Mouse (Mus musculus): ENCODE measurements around the gene Nfib. TPM values are rescaled to one million over a fixed set of nuclear protein-coding genes. Genes with fewer than 3 reads are reported as not detected.

Gene Nfib
- polyA plus RNA-seq, 1 experiment from 2014 or later = 164 TPM

DNA sequence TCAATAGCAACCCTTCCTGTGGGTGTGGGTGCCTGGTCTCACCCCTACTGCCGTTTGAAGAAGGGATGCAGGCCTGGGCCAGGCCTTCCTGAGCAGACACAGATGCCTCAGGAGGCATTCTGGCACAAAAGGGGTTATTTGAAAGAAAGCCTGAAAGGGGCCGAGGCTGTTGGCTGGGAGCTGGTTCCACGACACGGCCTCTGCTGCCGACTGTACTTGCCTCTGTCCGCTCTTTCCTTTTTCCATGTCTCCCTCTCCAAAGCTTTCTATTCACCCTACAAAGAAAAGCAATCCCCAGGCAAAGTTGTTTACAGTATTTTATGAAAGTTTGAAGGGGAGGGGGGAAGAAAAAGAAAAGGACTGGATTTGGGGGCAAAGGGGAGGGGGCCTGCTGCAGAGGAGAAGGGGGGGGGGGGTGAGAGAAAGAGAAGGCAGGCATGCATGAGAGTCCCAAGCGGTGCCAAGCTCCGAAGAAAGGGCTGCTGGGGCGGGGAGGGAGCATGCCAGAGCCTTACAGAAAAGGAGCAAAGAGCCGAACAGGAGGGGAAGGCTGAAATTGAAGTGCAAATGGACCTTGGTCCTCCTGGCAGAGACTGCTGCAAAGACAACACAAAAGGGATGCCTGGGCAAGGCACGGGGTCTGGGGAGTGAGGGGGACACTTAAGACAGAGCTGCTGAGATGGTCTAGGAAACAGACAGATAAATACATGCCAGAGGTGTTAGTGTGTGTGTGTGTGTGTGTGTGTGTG, 172.9 kb downstream of the Nfib start:
- Histone ChIP-seq H3K9ac (ENCODE audit: low read length) (peak overlapping the region; percentile 58), H3K36me3 (ENCODE audit: control insufficient read depth, insufficient read depth, low read length) (no peaks in the 10 kb centered on the region), H3K27me3 (replicated peaks; ENCODE audit: control insufficient read depth, insufficient read depth, low read length) (0 out of 2 replicates have a peak, but pooled peaks cover 13% of the 10 kb centered on the region), H3K9me3 (replicated peaks; ENCODE audit: control insufficient read depth, low read length) (no peaks in the 10 kb centered on the region), H3K27ac (ENCODE audit: low read depth, low read length) (peak overlapping the region; percentile 96), H3K4me3 (ENCODE audit: low read depth, low read length) (no peak overlapping the region), H3K4me1 (ENCODE audit: control insufficient read depth, insufficient read depth, low read length) (peaks cover 57% of the 10 kb centered on the region), H3K4me2 (ENCODE audit: low read length) (peak overlapping the region; percentile 32)
- ATAC-seq = peak; percentile 87
- WGBS = 2% methylated on average over 11 of the region's 11 CpGs
- DNase-seq (ENCODE audit: low spot score) = peak; percentile 92

DNA sequence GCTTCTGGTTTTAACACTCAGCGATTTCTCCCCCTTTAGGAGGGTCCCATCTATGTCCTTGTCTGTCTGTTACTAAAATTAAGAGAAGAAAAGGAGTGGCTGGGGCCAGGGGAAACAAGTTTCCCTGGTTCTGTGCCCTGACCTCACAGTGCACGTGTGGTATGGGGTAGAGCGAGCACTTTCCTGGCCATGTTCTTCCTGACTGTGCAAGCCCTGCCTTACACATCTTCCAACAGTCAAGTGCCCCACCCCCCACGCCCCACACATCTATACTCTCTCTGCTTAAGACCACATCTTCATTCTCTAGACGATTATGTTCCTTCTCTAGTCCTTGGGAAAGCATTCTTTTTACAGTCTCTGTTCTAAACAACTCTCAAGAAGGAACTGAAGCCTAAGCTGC, 173.6 kb downstream of the Nfib start:
- Histone ChIP-seq H3K9me3 (replicated peaks; ENCODE audit: control insufficient read depth, low read length) (no peaks in the 10 kb centered on the region), H3K27me3 (replicated peaks; ENCODE audit: control insufficient read depth, insufficient read depth, low read length) (0 out of 2 replicates have a peak, but pooled peaks cover 13% of the 10 kb centered on the region), H3K4me3 (ENCODE audit: low read depth, low read length) (no peak overlapping the region), H3K36me3 (ENCODE audit: control insufficient read depth, insufficient read depth, low read length) (no peaks in the 10 kb centered on the region), H3K4me2 (ENCODE audit: low read length) (peak overlapping the region; percentile 32), H3K9ac (ENCODE audit: low read length) (peak overlapping the region; percentile 58), H3K4me1 (ENCODE audit: control insufficient read depth, insufficient read depth, low read length) (peaks cover 50% of the 10 kb centered on the region), H3K27ac (ENCODE audit: low read depth, low read length) (peak overlapping the region; percentile 96)
- WGBS = 28% methylated on average over 5 of the region's 5 CpGs
- peak; percentile 34 for DNase-seq (ENCODE audit: low spot score)
- ATAC-seq = peak; percentile 18; the same call in 1 of the 2 replicates

DNA sequence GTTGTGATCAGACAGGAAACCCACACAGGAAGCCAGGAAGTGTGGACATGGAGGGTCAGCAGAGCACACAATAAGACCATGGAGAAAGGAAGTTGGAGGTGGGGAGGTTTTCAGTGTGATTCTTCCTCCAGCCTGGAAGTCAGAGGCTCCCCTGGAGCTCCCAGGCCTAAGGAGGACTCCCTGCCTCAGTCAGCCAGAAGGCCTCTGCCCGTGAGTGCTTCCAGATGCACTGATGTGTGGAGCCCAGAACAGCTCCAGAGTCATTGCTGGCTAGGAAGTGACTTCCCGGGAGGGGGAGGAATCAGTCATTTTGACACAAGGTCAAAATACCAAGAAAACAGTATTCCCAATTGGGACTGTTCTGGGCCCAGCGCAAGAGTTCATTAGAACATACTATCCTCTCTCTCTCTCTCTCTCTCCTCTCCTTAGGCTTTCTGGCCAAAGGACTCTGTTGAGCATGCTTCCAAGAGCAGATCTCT, 174.6 kb downstream of the Nfib start:
- H3K4me2 ChIP-seq (ENCODE audit: low read length) = no peak overlapping the region
- peaks cover 40% of the 10 kb centered on the region for H3K4me1 ChIP-seq (ENCODE audit: control insufficient read depth, insufficient read depth, low read length)
- H3K36me3 ChIP-seq (ENCODE audit: control insufficient read depth, insufficient read depth, low read length) = no peaks in the 10 kb centered on the region
- 0 out of 2 replicates have a peak, but pooled peaks cover 12% of the 10 kb centered on the region for H3K27me3 ChIP-seq (replicated peaks; ENCODE audit: control insufficient read depth, insufficient read depth, low read length)
- no peak for DNase-seq (ENCODE audit: low spot score)
- no peak overlapping the region for H3K4me3 ChIP-seq (ENCODE audit: low read depth, low read length)
- H3K27ac ChIP-seq (ENCODE audit: low read depth, low read length) = peak overlapping the region; percentile 96
- no peak overlapping the region for H3K9ac ChIP-seq (ENCODE audit: low read length)
- 80% methylated on average over 3 of the region's 3 CpGs for WGBS
- no peaks in the 10 kb centered on the region for H3K9me3 ChIP-seq (replicated peaks; ENCODE audit: control insufficient read depth, low read length)
- no peak for ATAC-seq

DNA sequence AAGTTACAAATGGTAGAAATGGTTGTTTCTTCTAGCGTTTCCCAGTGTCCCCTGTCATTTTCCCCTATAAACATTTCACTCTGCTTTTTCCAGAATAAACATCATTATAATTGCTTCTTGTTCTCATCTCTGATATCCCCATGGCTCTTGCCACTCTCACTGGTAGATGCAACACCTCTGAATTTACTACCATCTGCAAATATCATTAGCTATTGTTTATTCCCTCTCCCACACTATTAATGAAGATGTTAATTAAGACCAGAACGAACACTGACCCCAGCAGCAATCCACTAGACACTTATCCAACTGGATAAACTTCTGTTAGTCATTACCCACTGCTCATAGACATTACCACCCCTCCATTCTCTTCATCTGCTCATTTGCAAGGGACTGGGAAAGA, 176.6 kb downstream of the Nfib start:
- H3K27ac ChIP-seq (ENCODE audit: low read depth, low read length) = peak overlapping the region; percentile 65; the same call in 1 of the 2 replicates
- H3K4me3 ChIP-seq (ENCODE audit: low read depth, low read length) = no peak overlapping the region
- no peaks in the 10 kb centered on the region for H3K9me3 ChIP-seq (replicated peaks; ENCODE audit: control insufficient read depth, low read length)
- peaks cover 22% of the 10 kb centered on the region for H3K4me1 ChIP-seq (ENCODE audit: control insufficient read depth, insufficient read depth, low read length)
- no peaks in the 10 kb centered on the region for H3K27me3 ChIP-seq (replicated peaks; ENCODE audit: control insufficient read depth, insufficient read depth, low read length)
- H3K9ac ChIP-seq (ENCODE audit: low read length) = no peak overlapping the region
- no peaks in the 10 kb centered on the region for H3K36me3 ChIP-seq (ENCODE audit: control insufficient read depth, insufficient read depth, low read length)
- DNase-seq (ENCODE audit: low spot score) = peak; percentile 57
- 21% methylated on average over 2 of the region's 2 CpGs for WGBS
- no peak overlapping the region for H3K4me2 ChIP-seq (ENCODE audit: low read length)
- no peak for ATAC-seq

DNA sequence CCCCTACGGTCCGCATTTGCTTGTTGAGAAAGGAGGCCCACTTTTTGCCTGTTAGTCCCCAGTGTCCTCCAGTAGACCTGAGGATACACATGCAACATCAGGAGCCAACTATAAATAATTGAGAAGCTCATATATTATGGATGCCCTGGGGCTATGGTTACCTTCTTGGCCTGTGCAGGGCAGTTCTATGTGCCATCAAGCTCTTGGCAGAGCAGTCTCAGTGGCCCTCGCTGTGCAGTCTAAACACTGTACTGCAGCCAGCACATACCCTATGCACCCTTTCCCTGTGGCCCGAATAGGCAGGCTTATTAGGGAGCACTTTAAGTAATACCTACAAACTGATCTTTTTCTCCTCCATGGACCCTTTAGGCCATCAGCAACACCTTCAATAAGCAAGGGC, 185.6 kb downstream of the Nfib start:
- no peak for ATAC-seq
- H3K4me3 ChIP-seq (ENCODE audit: low read depth, low read length) = no peak overlapping the region
- H3K9ac ChIP-seq (ENCODE audit: low read length) = no peak overlapping the region
- H3K27ac ChIP-seq (ENCODE audit: low read depth, low read length) = no peak overlapping the region
- H3K9me3 ChIP-seq (replicated peaks; ENCODE audit: control insufficient read depth, low read length) = no peaks in the 10 kb centered on the region
- H3K4me2 ChIP-seq (ENCODE audit: low read length) = no peak overlapping the region
- WGBS = 91% methylated on average over 4 of the region's 4 CpGs
- H3K4me1 ChIP-seq (ENCODE audit: control insufficient read depth, insufficient read depth, low read length) = peaks cover 5% of the 10 kb centered on the region; the same call in 1 of the 2 replicates
- DNase-seq (ENCODE audit: low spot score) = no peak
- H3K27me3 ChIP-seq (replicated peaks; ENCODE audit: control insufficient read depth, insufficient read depth, low read length) = no peaks in the 10 kb centered on the region
- peaks cover 6% of the 10 kb centered on the region; the same call in 1 of the 2 replicates for H3K36me3 ChIP-seq (ENCODE audit: control insufficient read depth, insufficient read depth, low read length)

DNA sequence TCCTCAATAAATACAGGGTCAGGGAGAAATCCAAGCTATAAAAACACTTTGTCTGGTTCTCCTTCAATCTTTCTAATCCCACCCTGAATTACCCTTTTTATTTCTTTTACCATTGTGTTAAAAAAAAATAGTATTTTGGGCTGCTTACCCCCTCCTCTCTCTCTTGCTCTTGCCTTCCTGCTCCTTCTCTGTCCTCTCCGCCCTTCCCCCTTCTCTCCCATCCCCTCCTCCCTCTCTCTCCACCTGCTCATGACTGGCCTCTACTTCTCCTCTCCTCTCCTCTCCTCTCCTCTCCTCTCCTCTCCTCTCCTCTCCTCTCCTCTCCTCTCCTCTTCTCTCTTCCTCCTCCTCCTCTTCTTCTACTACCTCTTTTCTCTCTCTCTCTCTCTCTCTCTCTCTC, 187.4 kb downstream of the Nfib start:
- no peak overlapping the region for H3K27ac ChIP-seq (ENCODE audit: low read depth, low read length)
- H3K27me3 ChIP-seq (replicated peaks; ENCODE audit: control insufficient read depth, insufficient read depth, low read length) = no peaks in the 10 kb centered on the region
- no peak overlapping the region for H3K4me2 ChIP-seq (ENCODE audit: low read length)
- no peaks in the 10 kb centered on the region for H3K9me3 ChIP-seq (replicated peaks; ENCODE audit: control insufficient read depth, low read length)
- H3K9ac ChIP-seq (ENCODE audit: low read length) = no peak overlapping the region
- DNase-seq (ENCODE audit: low spot score) (no peak), ATAC-seq (no peak)
- H3K4me1 ChIP-seq (ENCODE audit: control insufficient read depth, insufficient read depth, low read length) = peaks cover 7% of the 10 kb centered on the region; the same call in 1 of the 2 replicates
- H3K4me3 ChIP-seq (ENCODE audit: low read depth, low read length) = no peak overlapping the region
- WGBS = 74% methylated on average over 1 of the region's 1 CpGs
- peaks cover 6% of the 10 kb centered on the region; the same call in 1 of the 2 replicates for H3K36me3 ChIP-seq (ENCODE audit: control insufficient read depth, insufficient read depth, low read length)

DNA sequence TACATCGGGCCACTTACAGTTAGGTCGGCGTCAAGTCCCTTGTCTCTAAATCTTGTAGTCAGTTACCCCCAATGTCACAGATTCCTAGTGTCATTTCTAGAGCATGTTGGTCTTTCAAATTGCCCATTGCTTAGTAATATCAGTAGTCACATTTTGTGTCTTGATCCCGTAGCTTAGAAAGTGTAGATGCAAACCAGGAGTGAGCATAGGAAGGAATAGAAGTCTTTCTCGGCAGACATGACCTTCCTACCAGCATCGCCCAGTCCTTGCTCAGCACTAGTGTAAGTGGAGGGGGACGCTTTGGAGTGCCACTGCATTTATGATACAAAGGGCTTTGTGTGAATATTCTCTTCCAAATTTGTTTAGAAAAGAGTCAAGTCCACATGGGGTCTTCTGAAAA, 188.2 kb downstream of the Nfib start:
- no peaks in the 10 kb centered on the region for H3K27me3 ChIP-seq (replicated peaks; ENCODE audit: control insufficient read depth, insufficient read depth, low read length)
- DNase-seq (ENCODE audit: low spot score) (no peak), ATAC-seq (no peak)
- 79% methylated on average over 7 of the region's 7 CpGs for WGBS
- H3K36me3 ChIP-seq (ENCODE audit: control insufficient read depth, insufficient read depth, low read length) = peaks cover 6% of the 10 kb centered on the region; the same call in 1 of the 2 replicates
- H3K4me1 ChIP-seq (ENCODE audit: control insufficient read depth, insufficient read depth, low read length) = peaks cover 7% of the 10 kb centered on the region; the same call in 1 of the 2 replicates
- 0 out of 2 replicates have a peak overlapping the region, but pooled peaks have one; percentile 13 for H3K9ac ChIP-seq (ENCODE audit: low read length)
- H3K27ac ChIP-seq (ENCODE audit: low read depth, low read length) = peak overlapping the region; percentile 24; the same call in 1 of the 2 replicates
- H3K4me2 ChIP-seq (ENCODE audit: low read length) = 0 out of 2 replicates have a peak overlapping the region, but pooled peaks have one; percentile 26
- no peaks in the 10 kb centered on the region for H3K9me3 ChIP-seq (replicated peaks; ENCODE audit: control insufficient read depth, low read length)
- H3K4me3 ChIP-seq (ENCODE audit: low read depth, low read length) = no peak overlapping the region

DNA sequence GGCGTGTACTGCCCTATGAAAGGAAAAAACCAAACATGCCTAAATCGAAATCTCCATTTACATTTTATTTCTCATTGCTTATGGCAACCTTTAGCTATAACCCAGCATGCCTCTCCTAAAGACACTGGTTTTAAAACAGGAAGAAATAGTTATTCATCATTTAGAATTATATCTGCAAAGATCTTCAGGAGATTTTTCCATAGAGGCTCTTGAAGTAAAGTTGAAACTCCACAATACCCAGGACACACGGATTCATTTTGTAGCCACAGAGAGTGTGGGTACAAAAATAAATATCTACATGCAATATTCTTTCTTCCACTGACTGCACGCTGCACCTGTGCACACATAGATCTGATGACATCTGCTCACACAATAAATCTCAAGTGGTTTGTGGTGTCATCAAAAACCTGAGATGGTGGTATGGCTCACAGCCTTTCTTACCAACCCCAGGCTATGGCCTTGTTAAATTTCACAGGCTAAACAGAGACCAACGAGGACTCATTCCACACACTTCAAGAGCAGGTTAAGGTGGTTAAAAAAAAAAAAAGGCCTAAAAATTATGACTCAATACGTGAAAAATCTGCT, 189.2 kb downstream of the Nfib start:
- 80% methylated on average over 6 of the region's 6 CpGs for WGBS
- no peak overlapping the region for H3K27ac ChIP-seq (ENCODE audit: low read depth, low read length)
- H3K4me2 ChIP-seq (ENCODE audit: low read length) = peak overlapping the region; percentile 16; the same call in 1 of the 2 replicates
- H3K9me3 ChIP-seq (replicated peaks; ENCODE audit: control insufficient read depth, low read length) = no peaks in the 10 kb centered on the region
- no peaks in the 10 kb centered on the region for H3K27me3 ChIP-seq (replicated peaks; ENCODE audit: control insufficient read depth, insufficient read depth, low read length)
- H3K4me3 ChIP-seq (ENCODE audit: low read depth, low read length) = no peak overlapping the region
- peaks cover 6% of the 10 kb centered on the region; the same call in 1 of the 2 replicates for H3K36me3 ChIP-seq (ENCODE audit: control insufficient read depth, insufficient read depth, low read length)
- ATAC-seq = no peak
- H3K4me1 ChIP-seq (ENCODE audit: control insufficient read depth, insufficient read depth, low read length) = peaks cover 7% of the 10 kb centered on the region; the same call in 1 of the 2 replicates
- peak overlapping the region; percentile 37 for H3K9ac ChIP-seq (ENCODE audit: low read length)
- no peak for DNase-seq (ENCODE audit: low spot score)

Data from forebrain, embryonic 14.5 days (tissue).